Mouse (Mus musculus): ENCODE data around the gene Serinc2.
"Not testable (repeated sequence)": the region's sequence is repeated elsewhere in the genome, so short reads cannot be mapped to it uniquely, and the experiment has no call there.

Gene Serinc2

DNA sequence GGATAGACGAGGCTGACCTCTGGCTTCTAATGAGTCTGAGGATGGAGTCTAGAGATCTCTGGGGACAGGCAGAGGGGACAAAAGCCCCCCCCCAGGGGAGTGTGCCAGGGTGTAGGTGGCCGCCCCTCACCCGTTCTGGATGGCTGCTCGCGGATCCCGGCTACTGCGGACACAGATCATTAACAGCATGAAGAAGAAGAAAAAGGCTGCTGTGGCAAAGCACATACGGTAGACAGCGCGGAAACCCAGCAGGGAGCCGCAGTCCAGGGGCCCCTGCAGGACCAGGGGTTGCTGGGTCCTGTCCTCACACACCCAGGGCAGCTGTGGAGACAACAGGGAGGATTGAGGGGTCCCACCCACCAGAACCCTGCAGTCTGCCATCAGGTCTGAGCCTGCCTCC lies 14.9 kb downstream of the Serinc2 start:
- no peak for DNase-seq (ENCODE audit: low read depth, low spot score)

DNA sequence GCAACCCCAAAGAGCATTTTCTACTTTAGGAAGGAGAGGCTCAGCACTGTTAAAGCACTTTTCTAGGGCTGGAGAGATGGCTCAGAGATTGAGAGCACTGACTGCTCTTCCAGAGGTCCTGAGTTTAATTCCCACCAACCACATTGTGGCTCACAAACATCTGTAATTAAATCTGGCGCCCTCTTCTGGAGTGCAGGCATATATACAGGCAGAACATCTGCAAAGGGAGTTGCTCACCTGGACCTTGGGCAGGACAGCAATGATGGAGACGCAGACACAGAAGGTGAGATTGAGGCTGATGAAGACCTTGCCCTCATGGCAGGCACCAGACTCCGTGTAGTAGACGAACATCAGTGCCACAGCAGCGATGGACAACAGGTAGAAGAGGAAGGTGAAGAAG lies 18.6 kb downstream of the Serinc2 start:
- no peak for DNase-seq (ENCODE audit: low read depth, low spot score)

DNA sequence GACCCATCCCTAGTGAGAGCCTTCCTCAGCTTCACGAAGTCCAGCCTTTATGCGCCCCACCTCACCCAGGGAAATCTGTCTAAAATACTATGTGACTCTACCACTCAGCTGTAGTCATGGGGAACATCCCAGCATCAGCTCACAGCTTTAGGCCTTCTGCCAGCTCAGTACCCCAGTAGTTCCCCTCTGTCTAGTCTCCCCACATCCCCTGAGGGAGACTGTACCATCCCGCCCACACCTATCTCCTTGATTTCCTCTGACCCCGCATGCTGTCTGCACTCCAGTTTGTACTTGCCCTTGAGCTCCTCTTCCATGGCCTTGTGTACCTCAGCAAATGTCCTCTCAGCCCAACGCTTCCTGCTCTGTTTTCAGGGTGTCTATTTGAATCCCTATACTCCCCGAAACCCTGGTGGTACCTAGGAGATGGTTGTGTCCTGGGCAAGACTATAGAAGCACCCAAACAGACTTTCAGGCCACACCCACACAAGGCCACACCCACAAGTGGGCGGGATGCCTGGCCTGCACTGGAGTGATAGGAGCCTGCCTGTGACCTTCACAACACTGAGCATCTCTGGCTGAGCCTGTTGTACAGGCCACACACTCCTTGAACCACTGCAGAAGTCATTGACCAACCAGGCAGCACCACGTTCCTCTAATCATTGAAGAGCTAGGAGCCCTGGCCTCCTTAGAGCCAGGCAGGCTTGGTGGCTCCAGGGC lies 26.4 kb downstream of the Serinc2 start:
- DNase-seq (ENCODE audit: low read depth, low spot score), result peak; percentile 43

DNA sequence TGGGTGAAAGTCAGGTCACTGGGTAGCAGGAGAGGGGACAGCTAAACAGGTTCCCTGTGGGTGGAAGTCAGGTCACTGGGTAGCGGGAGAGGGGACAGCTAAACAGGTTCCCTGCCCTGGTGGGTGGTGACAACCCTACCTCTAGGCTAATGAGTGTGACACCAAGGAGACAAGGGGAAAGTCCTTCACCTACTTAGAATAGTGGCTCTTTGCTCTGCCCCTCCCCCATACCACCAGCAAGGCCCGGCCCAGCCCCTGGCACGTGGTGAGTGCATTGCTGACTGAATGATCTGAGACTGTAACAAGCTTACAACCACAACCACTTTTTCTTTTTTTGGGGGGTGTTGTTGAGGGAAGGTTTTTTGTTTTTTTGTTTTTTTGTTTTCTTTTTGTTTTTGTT lies 27.2 kb downstream of the Serinc2 start:
- DNase-seq (ENCODE audit: low read depth, low spot score), result no peak

DNA sequence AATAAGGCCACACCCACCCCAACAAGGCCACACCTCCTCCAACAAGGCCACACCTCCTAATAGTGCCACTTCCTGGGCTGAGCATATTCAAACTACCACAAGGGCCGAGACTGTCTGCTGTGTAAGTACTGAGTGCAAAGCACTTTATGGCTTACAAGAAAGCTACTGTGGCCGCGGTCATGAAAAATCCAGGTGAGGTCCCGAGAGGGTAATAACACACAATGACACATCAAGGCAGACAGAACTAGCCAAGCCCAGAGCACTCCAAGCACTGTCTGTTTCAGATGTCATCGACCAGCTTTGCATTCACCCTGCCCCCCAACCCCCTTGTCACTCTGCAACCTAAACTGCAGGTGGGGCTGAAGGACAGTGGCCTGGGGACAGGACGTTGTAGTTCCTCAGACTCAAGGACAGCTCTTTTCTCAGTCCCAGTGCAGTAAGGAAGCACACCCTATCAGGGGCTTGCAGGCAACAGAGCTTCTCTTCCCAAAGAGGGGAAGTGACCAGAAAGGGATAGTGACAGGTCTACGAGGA lies 27.8 kb downstream of the Serinc2 start:
- no peak for DNase-seq (ENCODE audit: low read depth, low spot score)

DNA sequence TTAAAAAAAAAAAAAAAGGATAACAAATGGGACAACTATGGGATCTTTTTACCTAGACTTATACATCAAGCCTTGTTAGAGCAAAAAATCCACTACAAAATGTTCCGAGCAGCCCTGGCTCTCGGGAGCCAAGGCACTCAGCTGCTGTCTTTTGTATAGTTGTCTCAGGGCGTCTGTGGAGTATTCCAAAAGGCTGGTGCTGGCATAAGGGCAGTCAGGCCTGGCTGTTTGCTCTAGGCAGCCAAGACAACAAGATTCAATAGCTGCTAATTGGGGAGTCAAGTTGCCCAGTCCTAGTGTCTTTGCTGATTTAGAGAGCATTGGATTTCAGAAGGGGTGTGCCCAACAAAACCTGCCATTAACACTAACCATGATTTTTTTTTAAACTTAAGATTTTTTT lies 30.4 kb downstream of the Serinc2 start:
- no peak for DNase-seq (ENCODE audit: low read depth, low spot score)

DNA sequence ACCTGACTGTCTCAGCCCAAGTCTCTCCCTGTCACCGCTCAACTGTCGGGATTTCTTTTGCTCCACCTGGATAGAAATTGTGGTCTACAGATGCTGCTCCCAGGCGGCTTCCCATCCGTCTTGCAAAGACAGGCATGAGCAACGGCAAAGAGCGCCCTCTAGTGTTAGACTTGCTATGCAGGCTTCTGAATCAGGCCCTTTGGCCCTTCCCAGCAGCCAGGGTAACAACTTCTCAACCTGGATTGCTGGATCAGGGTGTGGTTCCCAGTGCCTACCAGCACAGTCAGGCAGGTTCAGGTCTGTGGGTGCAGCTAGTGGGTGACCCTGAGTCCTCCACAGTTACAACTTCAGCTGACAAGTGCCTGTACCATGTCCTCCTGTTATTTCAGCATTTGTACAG lies 32.9 kb downstream of the Serinc2 start:
- peak; percentile 79 for DNase-seq (ENCODE audit: low read depth, low spot score)

DNA sequence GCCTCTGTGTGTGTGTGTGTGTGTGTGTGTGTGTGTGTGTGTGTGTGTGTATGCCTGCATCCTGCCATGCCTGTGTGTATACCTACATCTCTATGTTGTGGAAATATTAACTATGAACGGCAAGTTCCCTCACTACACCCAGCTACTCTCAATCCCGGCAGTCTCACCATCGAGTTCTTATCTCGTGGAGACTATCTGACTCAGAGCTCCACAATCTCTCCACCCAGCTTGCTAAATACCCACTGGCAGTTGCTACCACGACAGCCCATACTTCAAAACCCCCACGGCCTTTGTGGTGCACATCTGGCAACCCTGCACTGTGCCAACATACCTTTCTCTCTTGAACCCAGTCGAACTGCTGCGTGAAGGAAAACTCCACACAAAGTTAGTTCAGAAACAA lies 34.3 kb downstream of the Serinc2 start:
- no peak for DNase-seq (ENCODE audit: low read depth, low spot score)

DNA sequence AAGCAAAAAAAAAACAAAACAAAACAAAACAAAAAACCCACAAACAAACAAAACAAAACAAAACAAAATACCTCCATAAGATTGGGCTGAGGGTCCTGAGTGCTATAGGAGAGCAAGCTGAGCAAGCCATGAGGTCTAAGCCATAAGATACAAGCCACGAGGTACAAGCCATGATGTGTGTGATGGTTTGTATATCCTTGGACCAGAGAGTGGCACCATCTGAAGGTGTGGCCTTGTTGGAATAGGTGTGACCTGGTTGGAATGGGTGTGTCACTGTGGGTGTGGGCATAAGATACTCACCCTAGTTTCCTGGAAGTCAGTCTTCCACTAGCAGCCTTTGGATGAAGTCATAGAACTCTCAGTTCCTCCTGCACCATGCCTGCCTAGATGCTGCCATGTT lies 35.4 kb downstream of the Serinc2 start:
- DNase-seq (ENCODE audit: low read depth, low spot score), result not testable (repeated sequence)

DNA sequence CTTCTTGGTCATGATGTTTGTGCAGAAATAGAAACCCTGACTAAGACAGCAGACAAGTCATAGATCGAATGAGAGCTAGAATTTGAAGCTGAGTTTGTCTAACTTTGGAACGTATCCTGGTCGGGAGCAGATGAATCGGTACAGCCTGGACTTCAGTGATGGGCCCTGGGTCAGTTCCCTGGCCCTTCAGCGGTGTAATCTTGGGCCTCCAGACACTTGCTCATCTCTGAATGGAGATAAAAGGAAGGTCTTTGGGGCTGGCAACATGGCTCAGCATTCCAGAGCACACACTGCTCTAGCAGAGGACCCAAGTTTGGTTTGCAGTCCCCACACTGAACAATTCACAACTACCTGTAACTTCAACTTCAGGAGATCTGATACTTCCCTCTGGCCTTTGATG lies 36.0 kb downstream of the Serinc2 start:
- no peak for DNase-seq (ENCODE audit: low read depth, low spot score)

DNA sequence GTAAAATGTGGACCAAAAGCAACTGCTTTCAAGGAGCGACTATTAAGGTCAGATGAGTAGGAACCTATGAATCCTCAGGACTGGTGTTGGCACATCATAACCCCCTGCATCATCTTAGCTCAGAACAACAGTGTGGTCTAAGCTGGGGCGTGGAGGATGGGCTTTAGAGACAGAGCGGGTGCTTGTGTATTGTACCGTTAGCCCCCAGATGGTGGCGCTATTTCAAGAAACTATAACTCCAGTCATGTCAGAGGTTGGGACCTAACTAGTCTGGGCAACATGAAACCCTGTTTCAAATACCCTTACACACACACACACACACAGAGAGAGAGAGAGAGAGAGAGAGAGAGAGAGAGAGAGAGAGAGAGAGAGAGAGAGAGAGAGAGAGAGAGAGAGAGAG lies 38.3 kb downstream of the Serinc2 start:
- DNase-seq (ENCODE audit: low read depth, low spot score), result peak; percentile 65

DNA sequence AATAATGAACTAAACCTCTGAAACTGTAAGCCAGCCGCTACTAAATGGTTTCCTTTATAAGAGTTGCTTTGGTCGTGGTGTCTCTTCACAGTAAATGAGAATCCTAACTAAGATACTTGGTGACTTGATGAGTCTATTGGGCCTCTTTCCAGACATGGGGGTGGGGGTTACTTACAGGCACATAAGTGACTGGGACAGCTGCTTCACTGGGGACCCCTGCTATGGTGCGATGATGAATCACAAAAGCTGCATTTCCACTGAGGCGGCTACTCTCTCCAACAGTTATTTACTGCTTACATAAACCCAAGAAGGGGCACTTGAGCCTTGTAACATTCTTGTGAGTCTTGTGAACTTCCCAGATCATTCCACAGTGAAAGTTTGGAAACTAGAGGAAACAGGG lies 41.4 kb downstream of the Serinc2 start:
- no peak for DNase-seq (ENCODE audit: low read depth, low spot score)

DNA sequence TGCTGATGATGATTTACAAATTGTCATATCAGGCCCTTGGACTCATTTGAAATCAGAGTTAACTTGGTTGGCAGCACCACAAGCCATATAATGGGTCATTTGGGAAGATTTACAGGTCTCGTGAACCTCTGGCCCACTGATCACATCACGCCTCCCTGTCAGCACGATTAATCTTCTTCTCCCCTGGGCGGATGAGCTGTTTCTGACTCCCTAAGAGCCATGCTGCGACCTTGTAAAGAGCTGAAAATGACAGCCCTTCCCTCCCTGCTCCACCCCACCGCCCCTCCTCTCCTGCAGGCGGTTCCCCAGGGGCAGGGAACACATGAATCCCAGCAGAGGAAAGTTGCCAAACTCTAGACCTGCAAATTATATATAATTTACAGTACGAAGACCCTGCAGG lies 42.6 kb downstream of the Serinc2 start:
- no peak for DNase-seq (ENCODE audit: low read depth, low spot score)

DNA sequence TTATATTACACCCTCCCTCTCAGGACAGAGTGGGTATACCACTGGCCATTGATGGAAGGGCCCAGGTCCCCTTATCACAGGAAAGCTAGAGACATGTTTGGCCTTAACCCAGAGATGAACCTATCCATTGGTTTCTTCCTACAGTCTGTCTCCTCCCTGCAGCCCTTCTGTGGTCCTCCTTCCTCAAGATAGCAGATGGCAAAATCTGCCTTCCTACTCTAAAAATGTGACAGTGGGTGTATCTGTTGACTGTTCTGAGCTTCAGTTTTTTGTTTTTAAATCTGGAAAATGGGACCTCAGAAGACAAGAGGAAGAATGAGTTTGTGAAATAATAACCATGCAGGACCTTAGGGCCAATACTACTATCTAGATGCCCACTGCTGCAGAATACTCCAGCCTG lies 54.9 kb downstream of the Serinc2 start:
- DNase-seq (ENCODE audit: low read depth, low spot score), result no peak

DNA sequence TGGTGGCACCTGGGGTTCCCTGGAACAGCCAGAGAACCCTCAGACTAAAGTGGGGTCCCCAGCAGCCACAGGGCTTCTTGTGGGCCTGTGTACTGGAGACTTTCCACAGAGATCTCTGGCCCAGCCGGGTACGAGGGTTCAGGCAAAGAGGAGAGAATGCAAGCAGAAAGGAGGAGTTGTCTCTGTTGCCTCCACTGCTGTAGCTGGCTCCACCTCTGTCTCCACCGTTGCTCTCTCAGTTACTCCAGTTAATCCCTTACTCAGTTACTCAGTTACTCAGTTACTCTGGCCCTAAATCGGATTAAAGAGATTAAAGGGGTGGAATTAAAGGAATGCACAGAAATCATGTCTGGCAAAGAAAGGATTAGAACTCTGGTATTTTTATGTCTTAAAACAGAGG lies 56.8 kb downstream of the Serinc2 start, which contains the start of gene Gm853:
TSS of gene Gm853 (minus strand) at position 223 of the 400 bp plus-strand sequence.
- no peak for DNase-seq (ENCODE audit: low read depth, low spot score)

DNA sequence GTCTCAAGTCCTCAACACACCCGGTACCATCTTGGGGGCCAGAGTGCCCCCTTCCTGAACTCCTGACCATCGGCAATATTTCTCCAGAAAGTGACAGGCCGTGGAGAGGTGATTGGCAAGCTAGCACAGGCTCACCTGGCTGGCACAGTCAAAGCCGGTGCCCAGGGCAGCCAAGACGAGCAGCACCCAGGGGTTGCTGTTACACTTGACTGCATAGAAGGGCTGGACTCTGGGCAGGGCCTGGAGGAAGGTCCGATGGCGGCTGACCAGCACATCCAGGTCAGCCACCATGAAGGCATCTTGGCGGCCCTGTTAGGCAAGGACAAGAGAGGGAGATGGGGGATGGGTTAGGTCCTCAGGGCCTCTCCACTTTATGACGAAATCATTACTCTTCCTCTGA lies 58.8 kb downstream of the Serinc2 start:
- DNase-seq (ENCODE audit: low read depth, low spot score), result no peak

DNA sequence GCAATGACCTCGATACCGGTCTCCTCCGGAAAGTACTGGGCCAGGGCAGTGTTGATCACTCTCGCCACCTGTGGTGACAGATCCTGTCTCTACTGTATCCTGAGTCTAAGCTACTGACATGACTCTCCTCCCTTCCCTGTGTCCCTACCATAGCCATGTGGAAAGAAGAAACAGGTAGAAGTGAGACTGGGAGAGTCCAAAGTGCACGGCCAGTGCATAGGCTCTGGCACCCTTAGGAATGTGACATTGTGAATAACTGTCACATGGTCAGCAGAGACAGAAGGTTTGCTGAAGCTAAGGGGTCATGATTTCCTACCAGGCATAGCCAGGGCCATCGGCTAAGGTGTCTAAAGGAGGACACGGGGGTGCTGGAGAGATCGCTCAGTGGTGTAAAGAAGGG lies 63.6 kb downstream of the Serinc2 start:
- no peak for DNase-seq (ENCODE audit: low read depth, low spot score)

DNA sequence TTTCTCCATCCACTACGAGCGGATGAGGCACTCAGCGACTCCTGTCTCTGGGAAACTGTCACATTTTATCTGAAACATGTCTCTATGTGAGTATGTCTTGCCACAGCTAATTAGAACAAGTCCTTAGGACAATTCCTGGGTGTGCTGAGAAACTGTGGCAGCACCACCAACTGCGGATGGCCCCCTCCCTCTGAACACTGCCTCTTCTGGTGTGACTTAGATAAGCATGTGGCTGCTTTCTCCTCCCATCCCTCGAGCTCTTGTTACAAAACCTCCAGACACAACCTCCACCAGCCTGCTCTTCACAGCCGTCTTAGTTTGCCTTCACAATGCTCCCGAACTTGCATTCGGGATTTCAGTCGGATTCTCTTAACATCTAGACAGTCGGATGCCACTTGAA lies 65.1 kb downstream of the Serinc2 start:
- no peak for DNase-seq (ENCODE audit: low read depth, low spot score)

DNA sequence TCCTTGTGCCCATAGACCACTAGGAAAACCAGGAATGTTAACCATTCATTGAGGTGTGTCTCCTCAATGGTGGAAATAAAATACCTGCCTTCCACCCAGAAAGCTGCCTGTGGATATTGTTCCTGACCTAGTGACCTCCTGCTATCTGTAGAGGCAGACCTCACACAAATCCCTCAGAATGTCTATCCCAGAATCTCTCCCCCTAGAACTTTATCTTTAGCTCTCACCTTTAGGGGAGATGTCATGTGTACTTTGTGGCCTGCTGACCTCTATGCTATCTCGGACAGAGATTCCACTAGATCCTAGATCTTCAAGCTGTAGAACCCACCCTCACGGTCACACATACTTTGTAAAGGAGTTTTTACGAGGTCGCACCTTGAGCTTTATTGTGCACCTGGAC lies 65.8 kb downstream of the Serinc2 start:
- DNase-seq (ENCODE audit: low read depth, low spot score), result no peak

DNA sequence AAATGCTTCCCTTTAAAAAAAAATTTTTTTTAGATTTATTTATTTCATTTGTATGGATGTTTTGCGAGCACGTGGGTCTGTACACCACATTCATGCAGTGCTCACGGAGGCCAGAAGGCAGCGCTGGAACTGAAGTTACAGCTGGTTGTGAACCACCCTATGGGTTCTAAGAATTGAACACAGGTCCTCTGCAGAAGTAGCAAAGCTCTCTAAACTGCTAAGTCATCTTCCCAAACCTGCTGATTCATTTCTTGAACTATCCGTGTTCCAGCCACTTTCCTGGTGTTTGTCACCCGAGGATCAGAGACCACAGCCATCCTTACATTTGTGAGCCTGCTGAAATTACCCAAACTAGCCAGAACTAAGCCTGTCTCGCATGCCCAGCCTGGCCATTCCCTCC lies 66.6 kb downstream of the Serinc2 start:
- DNase-seq (ENCODE audit: low read depth, low spot score), result no peak

DNA sequence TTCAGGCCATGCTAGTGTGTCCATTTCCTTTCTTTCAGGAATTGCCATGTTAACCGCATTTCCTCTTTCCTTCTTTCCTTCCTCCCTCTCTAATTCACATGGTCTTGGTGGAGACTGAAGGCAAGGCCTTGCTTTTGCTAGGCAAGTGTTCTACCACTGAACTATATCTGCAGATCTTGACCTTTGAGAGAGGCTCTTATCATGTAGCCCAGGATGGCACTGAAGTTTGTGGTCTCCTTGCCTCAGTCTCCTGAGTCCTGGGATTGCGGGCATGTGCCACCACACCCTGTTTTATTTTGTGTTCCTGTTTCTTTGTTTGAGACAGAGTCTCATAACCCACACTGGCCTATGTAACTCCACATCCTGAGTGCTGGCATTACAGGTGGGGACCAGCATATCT lies 67.1 kb downstream of the Serinc2 start:
- DNase-seq (ENCODE audit: low read depth, low spot score), result no peak

All from WW6 (cell line).